Mouse (Mus musculus): ENCODE results near the gene Hoxc4.

The Hoxc4 gene

GRCm38 (mm10) chr15:103038701-103039480, 20.2 kb downstream of the Hoxc4 start:
- DNase-seq (ENCODE audit: low spot score), result no peak

GRCm38 (mm10) chr15:103039609-103040008, 20.9 kb downstream of the Hoxc4 start:
- no peak for DNase-seq (ENCODE audit: low spot score)

GRCm38 (mm10) chr15:103040601-103041000, 21.9 kb downstream of the Hoxc4 start:
- no peak for DNase-seq (ENCODE audit: low spot score)

GRCm38 (mm10) chr15:103041613-103042012, 22.9 kb downstream of the Hoxc4 start:
- no peak for DNase-seq (ENCODE audit: low spot score)

GRCm38 (mm10) chr15:103042209-103042608, 23.5 kb downstream of the Hoxc4 start:
- no peak for DNase-seq (ENCODE audit: low spot score)

GRCm38 (mm10) chr15:103051670-103052069, 32.9 kb downstream of the Hoxc4 start:
- DNase-seq (ENCODE audit: low spot score), result no peak

- DNase-seq (ENCODE audit: low spot score), result no peak
These were observed 34.5 kb downstream of the Hoxc4 start for GRCm38 (mm10) chr15:103053210-103053609.

GRCm38 (mm10) chr15:103056396-103056795, 37.7 kb downstream of the Hoxc4 start:
- DNase-seq (ENCODE audit: low spot score), result no peak

GRCm38 (mm10) chr15:103058715-103059114, 40.0 kb downstream of the Hoxc4 start:
- DNase-seq (ENCODE audit: low spot score), result no peak

- no peak for DNase-seq (ENCODE audit: low spot score)
These were observed 40.8 kb downstream of the Hoxc4 start for GRCm38 (mm10) chr15:103059393-103059992.

- DNase-seq (ENCODE audit: low spot score), result no peak
These were observed 41.2 kb downstream of the Hoxc4 start for GRCm38 (mm10) chr15:103060021-103060340.

GRCm38 (mm10) chr15:103060341-103061130, 41.8 kb downstream of the Hoxc4 start:
- DNase-seq (ENCODE audit: low spot score), result no peak

GRCm38 (mm10) chr15:103061131-103061825, 42.5 kb downstream of the Hoxc4 start:
- DNase-seq (ENCODE audit: low spot score), result no peak

- DNase-seq (ENCODE audit: low spot score), result no peak
These were observed 43.3 kb downstream of the Hoxc4 start for GRCm38 (mm10) chr15:103061988-103062387.

- no peak for DNase-seq (ENCODE audit: low spot score)
These were observed 46.9 kb downstream of the Hoxc4 start for GRCm38 (mm10) chr15:103065642-103066041.

- no peak for DNase-seq (ENCODE audit: low spot score)
These were observed 49.0 kb downstream of the Hoxc4 start for GRCm38 (mm10) chr15:103067701-103068100.

- DNase-seq (ENCODE audit: low spot score), result no peak
These were observed 50.4 kb downstream of the Hoxc4 start for GRCm38 (mm10) chr15:103069173-103069572.

- DNase-seq (ENCODE audit: low spot score), result no peak
These were observed 52.5 kb downstream of the Hoxc4 start for GRCm38 (mm10) chr15:103071266-103071665.

- DNase-seq (ENCODE audit: low spot score), result no peak
These were observed 56.1 kb downstream of the Hoxc4 start for GRCm38 (mm10) chr15:103074663-103075415.

- DNase-seq (ENCODE audit: low spot score), result no peak
These were observed 58.9 kb downstream of the Hoxc4 start for GRCm38 (mm10) chr15:103077673-103078072.

GRCm38 (mm10) chr15:103082622-103083021, 63.9 kb downstream of the Hoxc4 start:
- DNase-seq (ENCODE audit: low spot score), result no peak

- DNase-seq (ENCODE audit: low spot score), result no peak
These were observed 64.9 kb downstream of the Hoxc4 start for GRCm38 (mm10) chr15:103083598-103083997.
